Mouse (Mus musculus): ENCODE measurements around the gene Avpr1a. TPM values are rescaled to one million over a fixed set of nuclear protein-coding genes. Genes with fewer than 3 reads are reported as not detected.

The Avpr1a gene
- polyA plus RNA-seq, 1 experiment from 2014 or later: 0.49 TPM

GRCm38 (mm10) chr10:122448717-122449611, 665 bp downstream of the Avpr1a start:
- Histone ChIP-seq H3K4me3 (ENCODE audit: low read depth, low read length) (peak overlapping the region; percentile 36), H3K27me3 (ENCODE audit: control insufficient read depth, insufficient read depth, low read length) (peaks cover 29% of the 10 kb centered on the region), H3K27ac (replicated peaks; ENCODE audit: low read depth, low read length) (no peak overlapping the region), H3K4me1 (ENCODE audit: control insufficient read depth, insufficient read depth, low read length) (no peaks in the 10 kb centered on the region; the same call in 1 of the 2 replicates), H3K9me3 (ENCODE audit: control insufficient read depth, low read length) (no peaks in the 10 kb centered on the region), H3K4me2 (ENCODE audit: low read depth, severe bottlenecking) (peak overlapping the region; percentile 86), H3K36me3 (ENCODE audit: control insufficient read depth, insufficient read depth, low read length) (no peaks in the 10 kb centered on the region), H3K9ac (ENCODE audit: low read length) (no peak overlapping the region)
- DNase-seq (ENCODE audit: low spot score): peak; percentile 68
- peak; percentile 49; the same call in 1 of the 2 replicates for ATAC-seq (ENCODE audit: insufficient number of reproducible peaks, low FRiP score, low TSS enrichment, low read depth)
- 1% methylated on average over 70 of the region's 70 CpGs for WGBS

DNA sequence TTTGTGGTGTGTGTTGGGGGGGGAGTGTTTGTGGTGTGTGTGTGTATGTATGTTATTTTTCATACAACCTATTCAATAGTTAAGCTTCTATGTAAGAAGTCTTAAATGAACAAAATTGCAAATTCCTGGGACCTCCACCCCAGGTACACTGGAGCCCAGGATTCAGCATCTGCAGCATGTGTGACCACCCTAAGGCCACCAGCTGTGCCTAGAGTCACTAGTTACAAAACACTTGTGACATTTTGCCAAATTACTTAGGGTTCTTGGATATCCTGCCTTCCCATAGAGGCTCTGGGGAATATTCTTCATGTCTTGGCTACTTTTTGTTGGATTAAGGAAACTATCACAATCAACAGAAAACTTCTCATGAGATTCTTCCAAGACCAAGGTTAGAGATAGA, 1.6 kb downstream of the Avpr1a start:
- Histone ChIP-seq H3K9ac (ENCODE audit: low read length) (no peak overlapping the region), H3K9me3 (ENCODE audit: control insufficient read depth, low read length) (no peaks in the 10 kb centered on the region), H3K36me3 (ENCODE audit: control insufficient read depth, insufficient read depth, low read length) (no peaks in the 10 kb centered on the region), H3K27me3 (ENCODE audit: control insufficient read depth, insufficient read depth, low read length) (peaks cover 29% of the 10 kb centered on the region), H3K4me1 (ENCODE audit: control insufficient read depth, insufficient read depth, low read length) (no peaks in the 10 kb centered on the region; the same call in 1 of the 2 replicates), H3K27ac (replicated peaks; ENCODE audit: low read depth, low read length) (no peak overlapping the region), H3K4me2 (ENCODE audit: low read depth, severe bottlenecking) (no peak overlapping the region), H3K4me3 (ENCODE audit: low read depth, low read length) (no peak overlapping the region)
- DNase-seq (ENCODE audit: low spot score): no peak
- ATAC-seq (ENCODE audit: insufficient number of reproducible peaks, low FRiP score, low TSS enrichment, low read depth): no peak

GRCm38 (mm10) chr10:122453466-122453865, 5.2 kb downstream of the Avpr1a start:
- Histone ChIP-seq H3K27ac (replicated peaks; ENCODE audit: low read depth, low read length) (no peak overlapping the region), H3K4me3 (ENCODE audit: low read depth, low read length) (no peak overlapping the region), H3K4me2 (ENCODE audit: low read depth, severe bottlenecking) (no peak overlapping the region), H3K9me3 (ENCODE audit: control insufficient read depth, low read length) (no peaks in the 10 kb centered on the region), H3K9ac (ENCODE audit: low read length) (no peak overlapping the region), H3K4me1 (ENCODE audit: control insufficient read depth, insufficient read depth, low read length) (no peaks in the 10 kb centered on the region), H3K27me3 (ENCODE audit: control insufficient read depth, insufficient read depth, low read length) (peaks cover 20% of the 10 kb centered on the region), H3K36me3 (ENCODE audit: control insufficient read depth, insufficient read depth, low read length) (no peaks in the 10 kb centered on the region)
- ATAC-seq (ENCODE audit: insufficient number of reproducible peaks, low FRiP score, low TSS enrichment, low read depth) (no peak), DNase-seq (ENCODE audit: low spot score) (no peak)
- 87% methylated on average over 3 of the region's 3 CpGs for WGBS

- H3K4me1 ChIP-seq (ENCODE audit: control insufficient read depth, insufficient read depth, low read length): no peaks in the 10 kb centered on the region
- no peaks in the 10 kb centered on the region for H3K36me3 ChIP-seq (ENCODE audit: control insufficient read depth, insufficient read depth, low read length)
- no peak overlapping the region for H3K4me2 ChIP-seq (ENCODE audit: low read depth, severe bottlenecking)
- no peak overlapping the region for H3K4me3 ChIP-seq (ENCODE audit: low read depth, low read length)
- H3K9me3 ChIP-seq (ENCODE audit: control insufficient read depth, low read length): no peaks in the 10 kb centered on the region
- DNase-seq (ENCODE audit: low spot score) (no peak), ATAC-seq (ENCODE audit: insufficient number of reproducible peaks, low FRiP score, low TSS enrichment, low read depth) (no peak)
- peaks cover 3% of the 10 kb centered on the region; the same call in 1 of the 2 replicates for H3K27me3 ChIP-seq (ENCODE audit: control insufficient read depth, insufficient read depth, low read length)
- 91% methylated on average over 11 of the region's 11 CpGs for WGBS
- no peak overlapping the region for H3K27ac ChIP-seq (replicated peaks; ENCODE audit: low read depth, low read length)
- no peak overlapping the region for H3K9ac ChIP-seq (ENCODE audit: low read length)
These were observed 7.5 kb downstream of the Avpr1a start for GRCm38 (mm10) chr10:122455793-122456192.

DNA sequence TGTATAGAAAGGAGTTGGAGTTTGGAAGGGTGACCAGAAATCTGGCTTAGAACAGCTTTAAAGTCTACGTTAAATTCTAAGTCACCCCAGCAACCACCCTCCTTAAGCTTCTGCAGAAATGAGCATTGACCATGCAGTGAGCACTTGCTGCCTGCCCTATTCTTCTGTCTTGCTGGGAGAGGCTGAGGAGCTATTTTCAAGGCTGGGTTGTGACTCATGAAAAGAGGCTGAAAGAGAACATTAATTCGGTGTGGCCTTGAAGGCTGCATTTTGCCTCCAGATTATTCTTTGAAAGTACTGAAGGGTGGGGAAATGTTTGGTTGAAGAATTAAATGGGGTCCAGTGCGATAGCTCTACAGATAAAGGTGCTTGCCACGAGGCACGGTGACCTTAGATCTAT, 28.5 kb downstream of the Avpr1a start:
- Histone ChIP-seq H3K27me3 (ENCODE audit: control insufficient read depth, insufficient read depth, low read length) (no peaks in the 10 kb centered on the region), H3K4me1 (ENCODE audit: control insufficient read depth, insufficient read depth, low read length) (no peaks in the 10 kb centered on the region), H3K9ac (ENCODE audit: low read length) (no peak overlapping the region), H3K36me3 (ENCODE audit: control insufficient read depth, insufficient read depth, low read length) (no peaks in the 10 kb centered on the region), H3K4me3 (ENCODE audit: low read depth, low read length) (no peak overlapping the region), H3K4me2 (ENCODE audit: low read depth, severe bottlenecking) (no peak overlapping the region), H3K27ac (replicated peaks; ENCODE audit: low read depth, low read length) (no peak overlapping the region), H3K9me3 (ENCODE audit: control insufficient read depth, low read length) (no peaks in the 10 kb centered on the region)
- 88% methylated on average over 5 of the region's 5 CpGs for WGBS
- ATAC-seq (ENCODE audit: insufficient number of reproducible peaks, low FRiP score, low TSS enrichment, low read depth) (no peak), DNase-seq (ENCODE audit: low spot score) (no peak)

DNA sequence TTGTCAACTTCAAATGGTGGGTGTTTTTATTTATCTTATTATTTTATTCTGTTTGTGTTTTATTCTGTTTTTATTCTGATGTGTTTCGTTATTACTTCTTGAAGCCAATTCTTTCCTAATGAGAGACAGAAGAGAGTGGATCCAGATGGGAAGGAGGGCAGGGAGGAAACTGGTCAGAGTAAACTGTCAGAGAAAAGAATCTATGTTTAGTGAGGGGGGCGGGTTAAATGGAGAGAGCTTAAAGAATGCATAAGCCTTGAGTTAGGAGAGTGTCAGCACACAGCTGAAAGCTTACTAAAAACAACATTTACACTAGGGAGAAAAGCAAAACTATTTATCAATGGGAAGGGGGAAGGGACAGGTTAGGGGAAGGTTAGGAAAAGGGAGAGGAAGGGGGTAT, 50.3 kb downstream of the Avpr1a start:
- H3K27me3 ChIP-seq (ENCODE audit: control insufficient read depth, insufficient read depth, low read length): no peaks in the 10 kb centered on the region
- no peak overlapping the region for H3K4me2 ChIP-seq (ENCODE audit: low read depth, severe bottlenecking)
- H3K9me3 ChIP-seq (ENCODE audit: control insufficient read depth, low read length): no peaks in the 10 kb centered on the region
- no peaks in the 10 kb centered on the region for H3K36me3 ChIP-seq (ENCODE audit: control insufficient read depth, insufficient read depth, low read length)
- no peak overlapping the region for H3K27ac ChIP-seq (replicated peaks; ENCODE audit: low read depth, low read length)
- H3K9ac ChIP-seq (ENCODE audit: low read length): no peak overlapping the region
- WGBS: 56% methylated on average over 2 of the region's 2 CpGs
- no peaks in the 10 kb centered on the region for H3K4me1 ChIP-seq (ENCODE audit: control insufficient read depth, insufficient read depth, low read length)
- H3K4me3 ChIP-seq (ENCODE audit: low read depth, low read length): no peak overlapping the region
- DNase-seq (ENCODE audit: low spot score) (no peak), ATAC-seq (ENCODE audit: insufficient number of reproducible peaks, low FRiP score, low TSS enrichment, low read depth) (no peak)

GRCm38 (mm10) chr10:122499306-122499705, 51.0 kb downstream of the Avpr1a start:
- H3K27me3 ChIP-seq (ENCODE audit: control insufficient read depth, insufficient read depth, low read length): no peaks in the 10 kb centered on the region
- DNase-seq (ENCODE audit: low spot score): no peak
- no peak overlapping the region for H3K4me2 ChIP-seq (ENCODE audit: low read depth, severe bottlenecking)
- no peak overlapping the region for H3K4me3 ChIP-seq (ENCODE audit: low read depth, low read length)
- no peak overlapping the region for H3K27ac ChIP-seq (replicated peaks; ENCODE audit: low read depth, low read length)
- no peaks in the 10 kb centered on the region for H3K4me1 ChIP-seq (ENCODE audit: control insufficient read depth, insufficient read depth, low read length)
- H3K9me3 ChIP-seq (ENCODE audit: control insufficient read depth, low read length): no peaks in the 10 kb centered on the region
- H3K36me3 ChIP-seq (ENCODE audit: control insufficient read depth, insufficient read depth, low read length): no peaks in the 10 kb centered on the region
- no peak overlapping the region for H3K9ac ChIP-seq (ENCODE audit: low read length)
- ATAC-seq (ENCODE audit: insufficient number of reproducible peaks, low FRiP score, low TSS enrichment, low read depth): no peak
- 83% methylated on average over 6 of the region's 6 CpGs for WGBS
